Mouse (Mus musculus): Measurements from ENCODE around the gene Ppfibp2. TPM values are rescaled to one million over a fixed set of nuclear protein-coding genes. Genes with fewer than 3 reads are reported as not detected.

Gene Ppfibp2
- polyA plus RNA-seq, 1 experiment from 2014 or later, result 7.7 TPM

DNA sequence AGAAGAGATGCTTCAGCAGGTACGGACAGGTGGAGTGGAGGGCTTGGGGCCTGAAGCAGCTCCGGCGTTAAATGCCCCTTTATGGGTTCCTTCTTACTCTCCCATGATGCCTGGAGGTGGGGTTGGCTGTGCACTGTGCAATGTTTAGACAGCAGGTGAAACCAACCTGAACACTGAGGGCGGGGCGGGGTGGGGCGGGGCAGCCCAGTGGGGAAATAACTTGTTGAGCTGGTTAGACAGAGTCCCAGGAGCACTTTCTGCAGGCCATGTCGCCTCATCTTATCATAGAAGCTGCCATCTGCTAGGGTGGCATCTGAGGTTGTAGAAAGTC lies 90.9 kb downstream of the Ppfibp2 start:
- ATAC-seq, result no peak
- Histone ChIP-seq H3K9me3 (ENCODE audit: low read length) (no peaks in the 10 kb centered on the region), H3K36me3 (replicated peaks; ENCODE audit: insufficient read depth, low read length) (no peaks in the 10 kb centered on the region; the same call in 1 of the 2 replicates)

DNA sequence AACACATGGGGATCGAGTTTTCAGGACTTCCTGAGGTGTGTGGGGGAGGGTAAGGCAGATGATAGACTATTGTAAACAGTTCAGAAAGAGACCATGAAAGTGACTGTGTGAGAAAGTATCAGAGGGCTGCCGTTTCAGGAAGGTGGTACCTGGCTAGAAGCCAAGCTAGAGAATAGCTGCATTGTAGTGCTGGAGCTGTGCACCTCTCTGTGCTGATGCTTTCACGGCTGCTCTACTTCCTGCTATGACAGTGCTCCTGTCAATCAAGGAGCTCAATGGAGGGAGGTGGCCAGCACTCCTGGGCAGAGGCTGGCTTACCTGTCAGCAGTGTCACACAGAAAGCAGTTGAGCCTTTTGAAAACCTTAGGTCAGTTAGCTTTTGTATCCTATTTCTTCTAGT lies 92.4 kb downstream of the Ppfibp2 start:
- ATAC-seq, result no peak

More for the DNA sequence above, 90.9 kb downstream of the Ppfibp2 start:
- Histone ChIP-seq H3K4me1 (ENCODE audit: insufficient read depth) (peaks cover under 1% of the 10 kb centered on the region; the same call in 1 of the 2 replicates), H3K4me2 (ENCODE audit: low read depth, low read length) (no peak overlapping the region), H3K9ac (replicated peaks) (no peak overlapping the region), H3K4me3 (ENCODE audit: low read depth, low read length) (no peak overlapping the region), H3K27me3 (ENCODE audit: insufficient read depth, low read length) (no peaks in the 10 kb centered on the region), H3K27ac (ENCODE audit: low read depth) (no peak overlapping the region)
- DNase-seq, result no peak
- 79% methylated on average over 7 of the region's 7 CpGs for WGBS (ENCODE audit: insufficient replicate concordance)
- TF ChIP-seq EP300 (IDR thresholded peaks at IDR 0.05; ENCODE audit: low read depth) (no peak), CTCF (IDR thresholded peaks at IDR 0.05; ENCODE audit: low read depth) (no peak)

DNA sequence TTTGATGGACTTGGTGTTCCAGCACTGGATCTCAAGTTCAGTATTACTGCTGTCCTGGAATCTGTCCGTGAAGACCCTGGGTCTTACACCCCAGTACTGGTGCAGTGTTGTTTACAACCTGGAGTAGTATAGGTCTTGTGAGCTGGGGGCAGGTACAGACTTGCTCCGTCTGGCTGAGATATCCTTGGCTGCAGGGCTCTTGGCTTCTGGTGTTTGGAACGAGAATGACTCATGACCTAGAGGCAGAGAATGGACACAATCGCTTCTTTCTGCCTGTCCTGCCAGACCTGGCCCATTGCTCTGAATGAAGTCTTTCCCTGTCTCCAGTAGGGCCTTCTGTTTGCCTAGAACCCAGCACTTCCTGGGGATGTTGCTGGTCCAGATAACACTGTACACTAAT lies 93.0 kb downstream of the Ppfibp2 start:
- Histone ChIP-seq H3K4me3 (ENCODE audit: low read depth, low read length) (no peak overlapping the region), H3K36me3 (replicated peaks; ENCODE audit: insufficient read depth, low read length) (no peaks in the 10 kb centered on the region), H3K9me3 (ENCODE audit: low read length) (no peaks in the 10 kb centered on the region), H3K4me2 (ENCODE audit: low read depth, low read length) (no peak overlapping the region), H3K4me1 (ENCODE audit: insufficient read depth) (peaks cover 4% of the 10 kb centered on the region; the same call in 1 of the 2 replicates), H3K9ac (replicated peaks) (no peak overlapping the region), H3K27ac (ENCODE audit: low read depth) (no peak overlapping the region), H3K27me3 (ENCODE audit: insufficient read depth, low read length) (no peaks in the 10 kb centered on the region)
- DNase-seq (no peak), ATAC-seq (no peak)
- no peak for TF ChIP-seq EP300 (IDR thresholded peaks at IDR 0.05; ENCODE audit: low read depth)
- TF ChIP-seq CTCF (IDR thresholded peaks at IDR 0.05; ENCODE audit: low read depth), result no peak
- WGBS (ENCODE audit: insufficient replicate concordance), result 79% methylated on average over 4 of the region's 4 CpGs

More for the DNA sequence above, 92.4 kb downstream of the Ppfibp2 start:
- no peak for DNase-seq
- Histone ChIP-seq H3K4me2 (ENCODE audit: low read depth, low read length) (no peak overlapping the region), H3K27me3 (ENCODE audit: insufficient read depth, low read length) (no peaks in the 10 kb centered on the region), H3K4me1 (ENCODE audit: insufficient read depth) (peaks cover 4% of the 10 kb centered on the region; the same call in 1 of the 2 replicates), H3K36me3 (replicated peaks; ENCODE audit: insufficient read depth, low read length) (no peaks in the 10 kb centered on the region), H3K9me3 (ENCODE audit: low read length) (no peaks in the 10 kb centered on the region), H3K27ac (ENCODE audit: low read depth) (no peak overlapping the region), H3K9ac (replicated peaks) (no peak overlapping the region), H3K4me3 (ENCODE audit: low read depth, low read length) (no peak overlapping the region)
- no peak for TF ChIP-seq CTCF (IDR thresholded peaks at IDR 0.05; ENCODE audit: low read depth)
- no peak for TF ChIP-seq EP300 (IDR thresholded peaks at IDR 0.05; ENCODE audit: low read depth)
- 27% methylated on average over 3 of the region's 3 CpGs for WGBS (ENCODE audit: insufficient replicate concordance)

DNA sequence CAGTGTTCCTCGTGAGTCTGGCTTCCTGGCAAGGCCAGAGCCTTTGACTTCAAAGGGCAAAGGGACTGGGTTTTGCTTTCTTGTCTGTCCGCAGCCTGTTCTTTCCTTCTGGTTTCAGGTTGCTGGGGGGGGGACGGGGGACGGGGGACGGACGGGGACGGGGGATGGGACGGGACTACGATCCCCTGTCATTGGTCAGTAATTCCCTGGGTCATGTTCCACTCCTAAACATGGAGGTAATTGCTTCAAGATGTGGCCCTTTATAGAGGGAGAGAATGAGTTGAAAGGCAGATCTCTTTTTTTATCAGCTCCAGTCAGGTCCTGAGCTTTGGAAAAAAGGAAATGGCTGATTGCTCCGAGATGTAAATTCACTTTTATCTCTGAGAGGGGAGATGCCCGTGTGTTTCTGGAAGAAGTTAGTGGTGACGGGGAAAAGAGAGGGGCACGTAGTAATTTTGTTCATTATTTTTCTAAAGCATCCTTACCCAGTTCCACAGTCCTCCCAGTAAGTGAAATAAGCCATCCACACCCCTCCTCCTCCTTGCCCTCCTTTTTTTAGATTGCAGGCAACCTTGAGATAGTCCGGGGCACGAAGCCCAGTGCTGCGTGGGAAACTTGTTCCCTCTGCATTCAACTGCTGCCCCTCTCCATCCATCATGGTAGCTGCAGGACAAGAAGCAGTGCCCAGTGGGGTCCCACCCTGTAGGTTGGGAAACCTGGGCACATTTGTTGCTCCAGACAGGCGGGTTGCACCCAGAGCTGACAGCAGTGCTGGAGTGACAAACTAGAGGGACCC lies 95.6 kb downstream of the Ppfibp2 start:
- no peak overlapping the region for H3K4me3 ChIP-seq (ENCODE audit: low read depth, low read length)
- DNase-seq, result no peak
- no peak overlapping the region for H3K27ac ChIP-seq (ENCODE audit: low read depth)
- H3K27me3 ChIP-seq (ENCODE audit: insufficient read depth, low read length), result no peaks in the 10 kb centered on the region
- H3K36me3 ChIP-seq (replicated peaks; ENCODE audit: insufficient read depth, low read length), result no peaks in the 10 kb centered on the region
- no peak overlapping the region for H3K9ac ChIP-seq (replicated peaks)
- 51% methylated on average over 17 of the region's 17 CpGs for WGBS (ENCODE audit: insufficient replicate concordance)
- TF ChIP-seq CTCF (IDR thresholded peaks at IDR 0.05; ENCODE audit: low read depth) (no peak), EP300 (IDR thresholded peaks at IDR 0.05; ENCODE audit: low read depth) (no peak)
- peaks cover 4% of the 10 kb centered on the region; the same call in 1 of the 2 replicates for H3K4me1 ChIP-seq (ENCODE audit: insufficient read depth)
- no peak overlapping the region for H3K4me2 ChIP-seq (ENCODE audit: low read depth, low read length)
- ATAC-seq, result no peak
- H3K9me3 ChIP-seq (ENCODE audit: low read length), result no peaks in the 10 kb centered on the region

DNA sequence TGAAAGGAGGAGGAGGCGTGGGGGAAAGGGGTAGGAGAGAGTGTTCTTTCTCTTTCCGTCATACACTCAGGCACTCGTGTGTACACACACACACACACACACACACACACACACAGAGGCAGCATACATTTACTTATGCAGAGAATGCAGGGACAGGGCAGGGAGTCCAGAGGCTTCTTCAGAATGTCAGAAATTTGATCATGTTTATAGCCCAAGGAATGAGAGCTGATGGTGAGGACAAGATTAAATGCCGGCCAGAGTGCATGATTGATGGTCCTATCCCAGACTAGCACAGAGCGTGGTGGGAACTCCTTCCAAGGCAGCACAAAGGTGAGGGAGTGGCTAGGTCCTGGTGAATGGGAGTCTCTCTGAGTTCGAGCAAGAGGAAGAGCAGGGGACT lies 96.5 kb downstream of the Ppfibp2 start:
- 63% methylated on average over 6 of the region's 6 CpGs for whole genome bisulfite sequencing (ENCODE audit: insufficient replicate concordance)
- TF ChIP-seq EP300 (IDR thresholded peaks at IDR 0.05; ENCODE audit: low read depth) (no peak), CTCF (IDR thresholded peaks at IDR 0.05; ENCODE audit: low read depth) (no peak)
- Histone ChIP-seq H3K27me3 (ENCODE audit: insufficient read depth, low read length) (no peaks in the 10 kb centered on the region), H3K27ac (ENCODE audit: low read depth) (no peak overlapping the region), H3K9me3 (ENCODE audit: low read length) (no peaks in the 10 kb centered on the region), H3K4me2 (ENCODE audit: low read depth, low read length) (no peak overlapping the region), H3K36me3 (replicated peaks; ENCODE audit: insufficient read depth, low read length) (no peaks in the 10 kb centered on the region), H3K4me1 (ENCODE audit: insufficient read depth) (peaks cover 8% of the 10 kb centered on the region; the same call in 1 of the 2 replicates), H3K9ac (replicated peaks) (no peak overlapping the region), H3K4me3 (ENCODE audit: low read depth, low read length) (no peak overlapping the region)
- DNase-seq (no peak), ATAC-seq (no peak)

DNA sequence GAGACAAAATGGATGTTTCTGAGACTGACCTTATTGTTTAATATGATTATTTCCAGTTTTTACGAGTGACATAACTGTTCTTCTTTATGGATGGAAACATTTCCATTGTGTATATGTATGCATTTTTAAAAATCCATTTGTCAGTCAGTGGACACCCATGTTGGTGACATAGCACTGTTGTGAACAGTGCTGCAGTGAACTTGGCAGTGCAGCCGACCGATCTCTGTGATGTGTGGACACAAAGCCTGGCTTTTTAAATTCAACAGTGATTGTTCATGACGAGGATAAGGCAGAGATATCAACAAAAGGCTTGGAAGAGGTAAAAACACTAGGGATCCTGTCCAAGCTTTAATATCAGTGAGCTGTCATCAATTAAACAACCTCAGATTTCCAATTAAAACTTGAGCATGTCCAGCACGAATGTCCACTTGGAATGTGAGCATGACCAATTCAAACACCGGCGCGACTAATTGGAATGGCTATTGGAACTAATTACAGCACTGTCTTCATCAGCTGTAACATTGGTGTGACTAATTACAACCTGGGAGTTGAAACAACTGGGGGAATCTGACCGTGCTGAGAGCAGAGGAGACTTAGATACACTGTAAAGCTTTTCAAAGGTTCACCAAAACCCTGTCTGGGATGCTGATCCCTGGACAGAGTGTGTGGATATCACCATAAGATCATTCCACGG lies 99.4 kb downstream of the Ppfibp2 start:
- DNase-seq, result no peak
- no peak for ATAC-seq
- H3K4me2 ChIP-seq (ENCODE audit: low read depth, low read length), result peak overlapping the region; percentile 55; the same call in 1 of the 2 replicates
- H3K4me1 ChIP-seq (ENCODE audit: insufficient read depth), result peaks cover 8% of the 10 kb centered on the region; the same call in 1 of the 2 replicates
- 78% methylated on average over 10 of the region's 10 CpGs for WGBS (ENCODE audit: insufficient replicate concordance)
- no peak overlapping the region for H3K27ac ChIP-seq (ENCODE audit: low read depth)
- H3K36me3 ChIP-seq (replicated peaks; ENCODE audit: insufficient read depth, low read length), result 0 out of 2 replicates have a peak, but pooled peaks cover 3% of the 10 kb centered on the region
- H3K9ac ChIP-seq (replicated peaks), result no peak overlapping the region
- TF ChIP-seq CTCF (IDR thresholded peaks at IDR 0.05; ENCODE audit: low read depth), result no peak
- no peak for TF ChIP-seq EP300 (IDR thresholded peaks at IDR 0.05; ENCODE audit: low read depth)
- no peaks in the 10 kb centered on the region for H3K9me3 ChIP-seq (ENCODE audit: low read length)
- no peak overlapping the region for H3K4me3 ChIP-seq (ENCODE audit: low read depth, low read length)
- no peaks in the 10 kb centered on the region for H3K27me3 ChIP-seq (ENCODE audit: insufficient read depth, low read length)
